ENCODE assay signal across 19 mouse cellular contexts in genomic region chr7:45494548-45494947, GRCm38 (mm10). TPM values are rescaled to one million over a fixed set of nuclear protein-coding genes. Genes with fewer than 3 reads are reported as not detected.
"Had no signal": no experiment of that assay in that cellular context is flagged by ENCODE, and none has a peak within 500 bp of the region (broad histone marks: within the 10 kb centered on the region; RNA-seq: fewer than 3 reads in every experiment).

No protein-coding gene starts in this region.

- H3K27ac ChIP-seq: layer of hippocampus, adult 2 months; limb, embryonic 12.5 days; liver, embryonic 13.5 days; lung, embryonic 15.5 days; macrophage; midbrain, embryonic 15.5 days; stomach, embryonic 15.5 days had no signal

- H3K9me3 ChIP-seq: limb, embryonic 12.5 days; liver, embryonic 13.5 days; lung, embryonic 15.5 days; megakaryocyte, embryonic 14.5 days; midbrain, embryonic 15.5 days; stomach, embryonic 15.5 days had no signal

- DNase-seq: kidney, postnatal 10 days; kidney, postnatal 4 days; liver, embryonic 13.5 days; liver, postnatal 0 days; lung, postnatal 14 days; right cerebral cortex, postnatal 14 days; thymus, adult 2 months; thymus, postnatal 25 days had no signal

- H3K4me3 ChIP-seq: layer of hippocampus, adult 2 months; limb, embryonic 12.5 days; liver, embryonic 13.5 days; lung, embryonic 15.5 days; megakaryocyte, embryonic 14.5 days; midbrain, embryonic 15.5 days; stomach, embryonic 15.5 days had no signal

- H3K27me3 ChIP-seq: limb, embryonic 12.5 days; liver, embryonic 13.5 days; lung, embryonic 15.5 days; megakaryocyte, embryonic 14.5 days; midbrain, embryonic 15.5 days; stomach, embryonic 15.5 days had no signal

RNA-seq across cellular contexts. Expression of gene Gm45808, which starts 7.9 kb away (rescaled TPM):
- total RNA-seq: monocyte, adult 5-6 weeks had no signal
- polyA plus RNA-seq: limb, embryonic 12.5 days; liver, embryonic 13.5 days; lung, embryonic 15.5 days; macrophage; midbrain, embryonic 11.5 days; midbrain, embryonic 15.5 days; neural tube, embryonic 14.5 days; stomach, embryonic 15.5 days; thymus, adult 2 months had no signal

RNA-seq across cellular contexts. Expression of gene Tulp2, which starts 12.9 kb away (rescaled TPM):
- total RNA-seq: layer of hippocampus, adult 2 months; left cerebral cortex, postnatal 36 days had no signal
- polyA plus RNA-seq: macrophage had no signal
